Mouse (Mus musculus): ENCODE measurements around the gene Hyal2. TPM values are rescaled to one million over a fixed set of nuclear protein-coding genes. Genes with fewer than 3 reads are reported as not detected.
A peak's percentile ranks its signal among the peaks of the same experiment; 100 is the strongest.

The Hyal2 gene
- polyA plus RNA-seq, 1 experiment = 14.2 TPM

DNA sequence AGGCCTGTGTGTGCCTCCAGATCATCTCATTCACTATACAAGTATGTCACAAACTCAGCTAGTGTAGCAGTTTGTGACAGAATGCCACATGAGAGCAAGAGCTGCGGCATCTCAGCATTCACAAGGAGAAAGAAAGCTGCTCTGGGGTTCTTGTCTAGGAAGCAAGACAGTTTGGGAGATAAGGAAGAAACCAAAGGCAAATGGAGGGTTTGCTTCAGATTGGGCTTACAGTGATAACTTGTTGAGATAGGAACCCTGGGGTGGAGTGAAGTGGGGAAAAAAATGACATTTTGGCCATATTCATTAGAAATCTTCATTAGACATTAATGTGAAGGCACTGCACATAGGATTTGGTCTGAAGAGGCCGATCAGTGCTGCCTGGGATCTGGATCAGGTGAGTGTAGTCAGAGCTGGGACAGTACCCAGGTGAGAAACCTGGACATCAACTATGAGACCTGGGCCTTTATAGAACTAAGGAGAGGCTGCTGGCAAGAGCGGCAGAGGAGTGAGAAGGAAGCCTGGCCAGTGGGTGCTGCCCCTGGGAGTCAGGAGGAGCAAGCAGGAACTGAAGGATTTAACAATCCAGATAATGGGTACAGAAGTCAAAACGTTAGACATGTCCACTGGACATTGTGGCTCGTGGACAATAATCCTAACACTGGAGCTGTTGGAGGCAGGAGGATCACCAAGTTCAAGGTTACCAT, 14.9 kb upstream of the Hyal2 start:
- no peak overlapping the region for H3K4me3 ChIP-seq (ENCODE audit: insufficient read depth, low read depth, low read length)
- H3K4me1 ChIP-seq (ENCODE audit: control insufficient read depth, insufficient read depth, insufficient read length, low read length) = peaks cover 12% of the 10 kb centered on the region
- H3K27ac ChIP-seq (replicated peaks; ENCODE audit: low read depth, low read length) = no peak overlapping the region

DNA sequence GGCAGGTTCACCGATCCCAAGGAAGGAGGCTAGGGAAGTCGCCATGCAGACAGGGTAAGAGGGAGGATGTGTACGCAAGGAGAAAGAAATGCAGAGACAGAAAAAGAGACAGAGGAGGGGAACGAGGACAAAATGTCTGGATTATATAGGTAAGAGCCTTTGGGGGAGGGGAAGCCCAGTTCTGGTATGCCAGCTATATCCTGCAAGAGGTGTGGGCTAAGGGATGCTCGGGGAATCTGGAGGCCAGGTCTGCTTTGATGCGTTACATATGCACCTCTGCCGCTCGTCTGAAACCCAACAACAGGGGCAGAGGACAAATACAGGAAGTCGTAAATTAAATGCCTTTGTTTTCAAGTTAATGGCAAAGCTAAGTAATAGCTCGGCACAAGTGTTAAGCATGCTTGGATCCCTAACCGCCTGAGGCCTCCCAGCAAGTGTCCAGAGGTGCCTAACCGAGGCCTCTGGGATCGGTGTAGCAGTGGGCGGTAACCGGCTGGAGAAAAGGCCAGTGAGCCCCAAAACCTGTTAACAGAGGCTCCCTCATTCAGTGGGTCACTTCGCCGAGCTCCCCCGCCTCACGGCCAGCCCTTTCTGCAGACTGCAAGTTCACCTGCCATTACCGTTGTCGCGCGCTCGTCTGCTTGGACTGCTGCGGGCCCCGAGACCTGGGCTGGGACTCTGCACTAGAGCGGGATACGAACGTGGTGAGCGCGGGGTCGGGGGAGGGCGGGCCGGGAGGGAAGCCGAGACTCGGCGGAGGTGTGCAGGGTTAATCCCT, 14.0 kb upstream of the Hyal2 start:
- Histone ChIP-seq H3K4me3 (ENCODE audit: insufficient read depth, low read depth, low read length) (peak overlapping the region; percentile 55), H3K4me1 (ENCODE audit: control insufficient read depth, insufficient read depth, insufficient read length, low read length) (peaks cover 12% of the 10 kb centered on the region), H3K27ac (replicated peaks; ENCODE audit: low read depth, low read length) (peak overlapping the region; percentile 49)

DNA sequence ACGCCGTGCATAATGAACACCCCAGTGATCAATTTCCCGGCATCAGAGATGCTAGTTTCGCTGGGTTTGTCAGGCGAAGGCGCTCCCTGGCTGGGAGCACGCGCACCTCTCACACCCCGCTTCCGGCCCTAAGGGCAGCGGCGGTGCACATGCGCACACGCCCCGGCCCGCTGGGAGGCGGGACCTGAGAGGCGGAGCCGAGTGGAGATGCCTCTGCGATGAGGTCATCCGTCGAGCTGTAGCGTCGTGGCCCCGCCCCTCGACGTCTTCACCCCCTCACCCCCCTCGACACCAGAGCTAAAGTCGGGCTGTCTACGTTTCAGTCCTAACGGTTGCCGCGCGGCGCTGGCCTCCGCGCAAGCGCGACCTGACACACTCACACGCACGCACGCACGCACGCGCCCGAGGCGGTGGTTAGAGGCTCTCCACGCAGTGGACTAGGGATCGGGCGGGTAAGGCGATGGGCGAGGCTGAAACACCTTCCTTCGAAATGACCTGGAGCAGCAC, 13.4 kb upstream of the Hyal2 start:
- Histone ChIP-seq H3K4me1 (ENCODE audit: control insufficient read depth, insufficient read depth, insufficient read length, low read length) (peaks cover 12% of the 10 kb centered on the region), H3K27ac (replicated peaks; ENCODE audit: low read depth, low read length) (peak overlapping the region; percentile 98), H3K4me3 (ENCODE audit: insufficient read depth, low read depth, low read length) (peak overlapping the region; percentile 81)

DNA sequence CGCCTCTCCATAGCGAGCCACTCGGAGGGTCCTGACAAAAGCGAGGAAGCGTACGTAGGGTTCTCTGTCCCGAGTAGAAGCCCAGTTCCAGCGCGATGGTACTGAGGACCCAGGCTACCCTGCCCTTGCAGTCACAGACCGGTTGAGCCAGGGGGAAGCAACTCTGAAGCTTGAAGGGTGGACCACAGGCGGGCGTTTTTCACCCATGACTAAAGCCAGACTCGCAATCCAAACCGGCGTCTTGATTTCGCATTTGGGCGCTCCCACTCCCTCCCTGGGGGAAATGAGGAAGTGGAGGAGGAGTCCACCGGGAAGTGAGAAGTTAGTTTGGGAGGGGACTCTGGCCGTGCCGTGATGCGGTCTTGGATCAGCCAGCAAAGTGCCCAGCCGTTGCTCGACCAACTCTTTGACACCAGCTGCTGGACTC, 12.7 kb upstream of the Hyal2 start:
- H3K4me1 ChIP-seq (ENCODE audit: control insufficient read depth, insufficient read depth, insufficient read length, low read length) = peaks cover 12% of the 10 kb centered on the region
- H3K4me3 ChIP-seq (ENCODE audit: insufficient read depth, low read depth, low read length) = peak overlapping the region; percentile 81
- peak overlapping the region; percentile 98 for H3K27ac ChIP-seq (replicated peaks; ENCODE audit: low read depth, low read length)

DNA sequence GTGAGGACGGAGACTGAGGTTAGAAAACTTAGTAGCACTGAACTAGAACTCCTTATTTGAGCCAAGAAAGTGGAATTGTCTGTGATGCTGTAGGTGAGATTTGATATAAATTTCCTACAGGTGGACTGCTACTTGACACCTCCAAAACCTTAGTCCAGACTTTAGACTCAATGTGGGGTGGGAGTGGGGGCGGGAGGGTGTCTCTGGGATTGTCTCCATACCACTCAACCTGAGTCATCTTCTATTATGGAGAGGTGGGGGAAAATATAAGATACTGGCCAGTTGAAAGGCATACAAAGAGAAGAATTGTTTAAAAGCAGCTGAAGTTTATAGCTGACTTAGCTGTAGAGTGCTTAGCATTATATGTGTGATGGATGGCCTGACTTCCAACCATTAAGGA, 12.0 kb upstream of the Hyal2 start:
- Histone ChIP-seq H3K4me1 (ENCODE audit: control insufficient read depth, insufficient read depth, insufficient read length, low read length) (peaks cover 12% of the 10 kb centered on the region), H3K27ac (replicated peaks; ENCODE audit: low read depth, low read length) (peak overlapping the region; percentile 98), H3K4me3 (ENCODE audit: insufficient read depth, low read depth, low read length) (peak overlapping the region; percentile 81)

DNA sequence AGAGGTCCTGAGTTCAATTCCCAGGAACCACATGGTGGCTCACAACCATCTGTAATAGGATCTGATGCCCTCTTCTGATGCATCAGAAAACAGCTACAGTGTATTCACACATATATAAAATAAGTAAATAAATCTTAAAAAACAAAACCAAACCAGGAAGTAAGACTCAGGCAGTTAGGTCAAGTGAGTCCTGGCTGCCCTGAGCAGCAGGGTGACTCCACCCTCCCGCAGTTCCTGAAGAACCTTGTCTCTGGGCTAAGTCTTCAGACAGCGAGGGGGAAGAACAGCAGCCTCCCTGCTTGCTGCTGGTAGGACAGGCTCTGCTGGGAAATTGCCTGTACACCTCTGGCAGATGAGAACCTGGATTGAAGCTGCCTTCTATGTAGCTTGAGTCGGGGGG, 11.4 kb upstream of the Hyal2 start:
- Histone ChIP-seq H3K27ac (replicated peaks; ENCODE audit: low read depth, low read length) (peak overlapping the region; percentile 40; the same call in 1 of the 2 replicates), H3K4me1 (ENCODE audit: control insufficient read depth, insufficient read depth, insufficient read length, low read length) (peaks cover 8% of the 10 kb centered on the region), H3K4me3 (ENCODE audit: insufficient read depth, low read depth, low read length) (peak overlapping the region; percentile 81)

DNA sequence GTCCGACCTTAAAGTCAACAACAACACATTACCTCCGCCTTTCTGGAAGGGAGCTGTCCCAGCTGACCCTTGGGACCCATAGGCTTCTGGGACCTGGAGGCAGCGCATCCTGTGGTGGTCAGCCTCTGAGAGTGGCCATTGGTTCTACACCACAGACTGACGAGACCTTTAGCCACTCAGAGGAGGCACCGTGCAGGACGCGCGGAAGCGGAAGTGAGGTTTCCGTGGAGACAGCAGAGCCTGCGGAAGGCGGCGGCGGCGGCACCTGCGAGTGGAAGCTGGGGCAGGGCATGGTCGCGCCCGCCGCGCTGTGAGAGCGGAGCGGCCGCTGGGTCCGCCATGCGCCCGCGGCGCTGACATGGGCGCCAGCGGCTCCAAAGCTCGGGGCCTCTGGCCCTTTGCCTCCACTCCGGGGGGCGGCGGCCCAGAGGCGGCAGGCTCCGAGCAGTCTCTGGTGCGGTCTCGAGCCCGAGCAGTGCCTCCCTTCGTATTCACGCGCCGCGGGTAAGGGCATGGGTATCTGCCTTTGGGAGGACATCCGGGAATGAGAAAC, 4.6 kb upstream of the Hyal2 start, which contains the start of gene Tusc2:
Gene Tusc2 (plus strand): TSS at position 227 of the 553 bp plus-strand sequence.
- H3K27ac ChIP-seq (replicated peaks; ENCODE audit: low read depth, low read length) = peak within 1 kb of the TSS; percentile 62
- peak within 1 kb of the TSS; percentile 80 for H3K4me3 ChIP-seq (ENCODE audit: insufficient read depth, low read depth, low read length)
- peaks cover 18% of the 10 kb centered on the region for H3K4me1 ChIP-seq (ENCODE audit: control insufficient read depth, insufficient read depth, insufficient read length, low read length)

DNA sequence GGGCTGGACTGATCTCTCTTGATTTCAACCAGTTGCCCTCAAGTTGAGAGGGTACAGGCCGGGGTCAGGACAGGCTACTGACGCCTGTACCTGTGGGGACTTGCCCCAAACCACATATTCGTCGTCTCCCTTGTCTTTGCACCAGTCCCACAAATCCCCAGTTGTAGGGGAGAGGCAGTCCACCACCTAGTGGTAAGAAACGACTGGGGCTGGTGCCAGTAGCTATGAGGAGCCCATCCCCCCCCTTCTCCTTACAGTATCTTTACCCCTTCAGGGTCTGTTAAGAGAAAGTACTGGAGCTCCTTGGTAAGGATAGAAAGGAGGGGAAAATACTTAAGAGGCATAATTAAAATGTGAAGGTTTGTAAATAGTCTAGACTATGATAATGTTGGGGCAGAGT, 2.2 kb upstream of the Hyal2 start:
- H3K27ac ChIP-seq (replicated peaks; ENCODE audit: low read depth, low read length) = peak overlapping the region; percentile 99
- peaks cover 27% of the 10 kb centered on the region for H3K4me1 ChIP-seq (ENCODE audit: control insufficient read depth, insufficient read depth, insufficient read length, low read length)
- H3K4me3 ChIP-seq (ENCODE audit: insufficient read depth, low read depth, low read length) = peak overlapping the region; percentile 80

DNA sequence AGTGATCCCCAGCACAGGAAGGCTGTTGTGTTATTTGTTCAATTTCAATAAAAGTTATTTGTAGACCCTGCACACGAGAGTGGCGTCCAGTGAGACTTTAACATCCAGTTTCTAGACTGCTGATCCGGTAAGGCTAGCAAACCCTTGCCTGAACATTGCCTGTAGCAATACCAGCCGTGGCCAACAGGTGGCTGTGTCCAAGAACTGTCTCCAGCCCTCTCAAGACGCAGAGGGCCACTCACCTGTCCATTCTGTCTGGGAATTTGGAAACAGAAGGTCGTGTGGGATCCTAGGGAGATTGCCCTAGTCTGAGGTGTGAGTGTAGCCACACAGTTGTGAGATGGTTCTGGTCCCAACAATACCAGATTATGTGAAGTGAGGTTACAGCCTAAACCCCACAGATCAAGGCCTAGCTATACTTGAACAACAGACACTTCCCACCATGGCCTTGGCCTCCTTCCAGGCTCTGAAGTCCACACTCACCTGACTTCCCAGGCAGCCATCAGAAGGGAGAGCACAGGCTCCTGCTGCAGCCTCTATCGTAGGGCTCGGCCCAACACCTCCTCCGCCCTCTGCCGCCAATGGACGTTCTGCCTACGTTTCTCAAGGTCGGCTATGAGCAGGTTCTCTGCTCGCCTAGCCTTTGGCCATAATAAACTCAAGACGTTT, 1.6 kb upstream of the Hyal2 start:
- Histone ChIP-seq H3K27ac (replicated peaks; ENCODE audit: low read depth, low read length) (peak overlapping the region; percentile 99), H3K4me3 (ENCODE audit: insufficient read depth, low read depth, low read length) (peak overlapping the region; percentile 44)

DNA sequence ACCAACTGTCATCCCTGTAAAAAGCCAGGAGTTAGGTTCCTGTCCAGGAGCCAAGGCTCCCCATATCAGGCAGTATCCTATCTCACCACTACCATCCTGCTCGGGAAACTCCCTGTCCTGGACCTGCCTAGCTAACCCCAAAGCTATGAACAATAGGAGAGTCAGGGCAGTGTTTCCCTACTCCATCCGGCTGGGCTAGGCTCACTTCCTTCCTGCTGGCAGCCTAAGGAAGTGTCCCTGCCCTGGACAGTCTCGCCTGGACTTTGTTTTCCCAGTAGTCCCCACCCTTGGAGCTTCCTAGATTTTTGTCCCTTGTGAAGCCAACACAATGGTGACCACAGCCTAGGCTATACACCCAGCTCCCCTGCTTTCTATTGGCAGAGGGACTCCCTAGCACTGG, 890 bp upstream of the Hyal2 start:
- peak overlapping the region; percentile 99 for H3K27ac ChIP-seq (replicated peaks; ENCODE audit: low read depth, low read length)
- peaks cover 36% of the 10 kb centered on the region for H3K4me1 ChIP-seq (ENCODE audit: control insufficient read depth, insufficient read depth, insufficient read length, low read length)
- peak overlapping the region; percentile 87 for H3K4me3 ChIP-seq (ENCODE audit: insufficient read depth, low read depth, low read length)

More for the DNA sequence above, 1.6 kb upstream of the Hyal2 start:
- H3K4me1 ChIP-seq (ENCODE audit: control insufficient read depth, insufficient read depth, insufficient read length, low read length) = peaks cover 33% of the 10 kb centered on the region

DNA sequence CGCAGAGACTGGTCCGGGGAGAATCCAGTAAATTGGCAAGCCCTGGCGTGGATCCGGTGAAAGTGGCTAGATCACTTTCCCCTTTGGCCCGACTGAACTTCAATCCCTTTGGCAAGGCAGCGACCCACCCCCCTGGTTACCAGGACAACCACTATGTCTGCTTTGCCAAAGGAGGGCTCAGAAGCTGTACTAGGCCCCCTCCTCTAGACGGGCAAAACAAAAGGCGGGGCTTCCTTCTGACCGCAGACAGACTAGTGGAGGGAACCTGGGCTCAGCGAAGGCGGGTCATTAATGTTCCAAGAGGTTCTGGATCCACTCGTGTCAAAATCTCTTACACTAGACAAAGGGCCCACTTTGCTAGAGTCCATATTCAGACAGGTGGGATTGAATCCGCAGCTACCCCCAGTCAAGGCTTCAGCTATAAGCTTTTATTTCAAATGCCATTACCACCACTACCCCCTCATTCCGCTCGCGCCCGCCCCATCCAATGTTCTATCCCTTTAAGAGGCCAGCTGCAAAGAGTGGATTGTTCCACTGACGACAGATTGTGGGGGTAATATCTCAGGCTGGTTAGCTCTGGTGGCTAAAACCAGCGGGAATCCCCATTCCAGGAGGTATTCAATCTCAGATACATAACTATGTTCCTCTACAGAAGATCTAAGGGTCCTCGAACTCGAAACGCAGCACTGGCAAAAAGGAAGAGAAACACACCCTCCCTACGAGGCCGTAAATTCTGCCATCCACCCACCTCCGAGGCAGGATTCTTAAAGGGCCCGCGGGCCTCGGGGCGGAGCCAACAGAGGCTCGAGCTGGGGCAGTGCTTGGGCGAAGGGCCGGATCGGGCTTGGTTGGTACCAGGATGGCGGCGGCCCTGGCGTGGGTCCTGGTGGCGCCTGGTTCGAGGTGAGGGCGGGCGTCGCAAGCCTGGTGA, 851 bp downstream of the Hyal2 start:
- H3K27ac ChIP-seq (replicated peaks; ENCODE audit: low read depth, low read length) = peak overlapping the region; percentile 99
- H3K4me1 ChIP-seq (ENCODE audit: control insufficient read depth, insufficient read depth, insufficient read length, low read length) = peaks cover 39% of the 10 kb centered on the region
- H3K4me3 ChIP-seq (ENCODE audit: insufficient read depth, low read depth, low read length) = peak overlapping the region; percentile 87

DNA sequence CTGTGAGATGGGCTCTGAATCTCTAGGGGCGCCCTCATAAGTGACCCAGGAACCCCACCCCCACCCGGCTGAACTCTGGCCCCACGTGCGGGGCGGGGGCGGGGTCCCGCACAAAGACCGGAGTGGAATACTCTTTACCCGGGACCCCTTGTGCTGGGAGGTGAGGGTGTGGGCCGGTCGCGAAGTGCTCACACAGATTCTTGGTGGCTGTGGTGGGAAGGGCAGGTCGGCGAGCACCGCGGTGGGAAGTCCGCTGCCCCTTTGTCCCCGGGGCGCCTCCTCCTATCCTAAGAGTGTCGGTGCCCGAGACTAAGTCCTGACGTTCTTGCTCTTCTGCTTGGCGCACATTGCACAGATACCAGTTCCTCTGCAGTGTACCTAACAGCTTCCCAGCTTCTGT, 1.5 kb downstream of the Hyal2 start:
- Histone ChIP-seq H3K4me3 (ENCODE audit: insufficient read depth, low read depth, low read length) (peak overlapping the region; percentile 87), H3K27ac (replicated peaks; ENCODE audit: low read depth, low read length) (peak overlapping the region; percentile 99), H3K4me1 (ENCODE audit: control insufficient read depth, insufficient read depth, insufficient read length, low read length) (peaks cover 34% of the 10 kb centered on the region)

DNA sequence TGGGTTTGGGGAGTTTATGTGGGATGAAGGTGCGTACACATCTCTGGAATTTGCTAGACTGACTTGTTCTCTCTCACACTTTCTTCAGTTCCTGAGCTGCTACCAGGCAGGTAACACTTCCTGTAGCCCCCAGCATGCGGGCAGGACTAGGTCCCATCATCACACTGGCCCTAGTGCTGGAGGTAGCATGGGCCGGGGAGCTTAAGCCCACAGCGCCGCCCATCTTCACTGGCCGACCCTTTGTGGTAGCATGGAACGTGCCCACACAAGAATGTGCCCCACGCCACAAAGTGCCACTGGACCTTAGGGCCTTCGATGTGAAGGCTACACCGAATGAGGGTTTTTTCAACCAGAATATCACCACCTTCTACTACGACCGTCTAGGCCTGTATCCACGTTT, 2.3 kb downstream of the Hyal2 start:
- Histone ChIP-seq H3K4me3 (ENCODE audit: insufficient read depth, low read depth, low read length) (peak overlapping the region; percentile 87), H3K4me1 (ENCODE audit: control insufficient read depth, insufficient read depth, insufficient read length, low read length) (peaks cover 32% of the 10 kb centered on the region), H3K27ac (replicated peaks; ENCODE audit: low read depth, low read length) (peak overlapping the region; percentile 99)

DNA sequence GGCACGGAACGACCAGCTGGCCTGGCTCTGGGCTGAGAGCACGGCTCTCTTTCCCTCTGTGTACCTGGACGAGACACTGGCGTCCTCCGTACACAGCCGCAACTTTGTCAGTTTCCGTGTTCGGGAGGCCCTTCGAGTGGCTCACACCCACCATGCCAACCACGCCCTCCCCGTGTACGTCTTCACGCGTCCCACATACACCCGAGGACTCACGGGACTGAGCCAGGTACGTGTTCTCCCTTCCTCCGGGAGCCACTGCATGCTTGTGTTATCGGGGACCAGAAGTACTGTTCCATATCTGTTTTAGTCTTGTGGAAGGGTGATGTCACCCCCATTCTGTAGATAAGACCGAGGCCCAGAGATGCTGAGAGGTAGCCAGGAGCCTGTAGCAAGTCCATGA, 3.1 kb downstream of the Hyal2 start:
- peak overlapping the region; percentile 87 for H3K4me3 ChIP-seq (ENCODE audit: insufficient read depth, low read depth, low read length)
- peak overlapping the region; percentile 47; the same call in 1 of the 2 replicates for H3K27ac ChIP-seq (replicated peaks; ENCODE audit: low read depth, low read length)
- H3K4me1 ChIP-seq (ENCODE audit: control insufficient read depth, insufficient read depth, insufficient read length, low read length) = peaks cover 32% of the 10 kb centered on the region

Measured in brown adipose tissue, adult 24 weeks (tissue).